Mouse (Mus musculus): ENCODE results near the gene Sfn. TPM values are rescaled to one million over a fixed set of nuclear protein-coding genes. Genes with fewer than 3 reads are reported as not detected.

The Sfn gene
- polyA plus RNA-seq, 1 experiment from 2014 or later, result 0.40 TPM

DNA sequence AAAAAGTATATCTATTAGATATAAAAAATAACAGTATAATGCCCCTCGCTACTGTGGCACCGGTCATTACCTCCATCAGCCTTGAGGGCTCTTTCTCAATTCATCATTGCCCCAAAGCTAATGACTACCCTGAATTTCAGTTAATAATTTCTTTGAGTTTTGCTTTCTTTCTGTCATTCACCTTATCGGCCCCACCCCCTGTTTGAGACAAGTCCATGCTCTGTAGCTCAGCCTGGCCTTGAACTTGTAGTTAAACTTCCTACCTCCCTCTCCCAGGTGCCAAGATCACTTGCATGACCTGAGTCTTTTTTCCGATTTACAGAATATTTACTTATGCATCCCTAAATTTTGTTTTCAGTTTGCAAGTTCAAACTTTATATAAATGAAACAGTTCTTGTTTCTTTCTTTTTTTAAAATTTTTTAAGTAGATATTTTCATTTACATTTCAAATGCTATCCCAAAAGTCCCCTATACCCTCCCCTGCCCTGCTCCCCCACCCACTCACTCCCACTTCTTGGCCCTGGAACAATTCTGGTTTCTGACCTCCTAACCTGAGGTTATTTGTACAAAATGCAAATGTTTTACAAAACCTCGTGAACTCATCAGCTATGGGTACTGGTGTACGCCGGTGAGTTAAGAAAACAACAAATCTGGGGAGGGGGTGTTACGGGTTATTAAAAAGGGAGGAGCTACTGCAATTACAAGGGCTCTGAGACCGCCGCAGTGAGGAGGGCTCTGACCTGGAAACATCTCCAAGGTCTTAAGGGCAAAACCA, 32.5 kb downstream of the Sfn start:
- Histone ChIP-seq H3K27ac (ENCODE audit: low read depth) (peak overlapping the region; percentile 97), H3K4me3 (ENCODE audit: low read depth, low read length) (no peak overlapping the region), H3K9ac (replicated peaks) (no peak overlapping the region), H3K27me3 (ENCODE audit: insufficient read depth, low read length) (no peaks in the 10 kb centered on the region), H3K4me2 (ENCODE audit: low read depth, low read length) (peak overlapping the region; percentile 45), H3K36me3 (replicated peaks; ENCODE audit: insufficient read depth, low read length) (no peaks in the 10 kb centered on the region), H3K9me3 (ENCODE audit: low read length) (no peaks in the 10 kb centered on the region), H3K4me1 (ENCODE audit: insufficient read depth) (peaks cover 5% of the 10 kb centered on the region)
- ATAC-seq, result peak; percentile 75
- no peak for DNase-seq
- TF ChIP-seq CTCF (IDR thresholded peaks at IDR 0.05; ENCODE audit: low read depth) (no peak), EP300 (IDR thresholded peaks at IDR 0.05; ENCODE audit: low read depth) (peak; percentile 63; the same call in 1 of the 2 replicates)
- WGBS (ENCODE audit: insufficient replicate concordance), result 53% methylated on average over 10 of the region's 10 CpGs

DNA sequence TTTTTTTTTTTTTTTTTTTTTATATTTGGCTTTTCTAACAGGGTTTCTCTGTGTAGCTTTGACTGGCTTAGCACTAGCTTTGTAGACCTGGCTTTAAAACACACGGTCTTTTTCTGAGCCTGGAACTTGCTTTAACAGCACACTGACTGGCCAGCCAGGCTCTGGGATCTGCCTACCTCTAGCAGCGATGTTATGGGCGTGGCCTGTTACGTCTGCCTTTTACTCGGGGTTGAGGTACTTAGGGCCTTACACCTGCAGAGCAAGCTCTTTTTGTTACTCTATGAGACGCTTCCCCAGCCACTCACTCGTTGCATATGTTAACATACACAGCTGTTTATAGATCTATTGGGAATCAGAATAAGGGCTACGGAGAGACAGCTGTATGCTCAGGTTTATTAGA, 34.7 kb downstream of the Sfn start:
- Histone ChIP-seq H3K27ac (ENCODE audit: low read depth) (no peak overlapping the region), H3K9me3 (ENCODE audit: low read length) (no peaks in the 10 kb centered on the region), H3K36me3 (replicated peaks; ENCODE audit: insufficient read depth, low read length) (no peaks in the 10 kb centered on the region), H3K4me1 (ENCODE audit: insufficient read depth) (no peaks in the 10 kb centered on the region), H3K4me2 (ENCODE audit: low read depth, low read length) (no peak overlapping the region), H3K27me3 (ENCODE audit: insufficient read depth, low read length) (no peaks in the 10 kb centered on the region), H3K9ac (replicated peaks) (no peak overlapping the region), H3K4me3 (ENCODE audit: low read depth, low read length) (no peak overlapping the region)
- no peak for ATAC-seq
- TF ChIP-seq EP300 (IDR thresholded peaks at IDR 0.05; ENCODE audit: low read depth), result no peak
- no peak for TF ChIP-seq CTCF (IDR thresholded peaks at IDR 0.05; ENCODE audit: low read depth)
- DNase-seq, result no peak
- 31% methylated on average over 8 of the region's 8 CpGs for WGBS (ENCODE audit: insufficient replicate concordance)

DNA sequence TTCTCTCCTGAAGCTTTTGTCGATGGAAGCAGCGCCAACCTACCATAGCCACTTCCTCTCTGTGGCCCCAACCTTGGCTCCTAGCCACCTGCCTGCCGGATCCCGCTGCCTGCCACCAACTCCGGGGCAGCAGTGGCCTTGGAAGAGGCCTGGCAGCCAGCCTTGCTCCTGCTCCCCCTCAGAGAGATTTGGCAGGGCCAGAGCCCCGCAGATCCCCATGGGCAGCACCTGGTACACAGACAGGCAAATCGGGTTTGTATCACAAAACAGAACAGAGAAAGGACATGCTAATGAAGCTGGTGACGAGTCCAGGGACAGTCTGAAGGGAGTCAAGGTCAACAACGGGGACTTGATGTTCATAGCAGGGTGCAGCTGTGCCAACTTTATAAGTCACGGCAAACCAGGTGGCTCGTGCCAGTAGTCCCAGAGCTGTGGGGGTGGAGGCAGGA, 38.8 kb downstream of the Sfn start:
- H3K27me3 ChIP-seq (ENCODE audit: insufficient read depth, low read length), result no peaks in the 10 kb centered on the region
- TF ChIP-seq EP300 (IDR thresholded peaks at IDR 0.05; ENCODE audit: low read depth) (peak; percentile 69; the same call in 1 of the 2 replicates), CTCF (IDR thresholded peaks at IDR 0.05; ENCODE audit: low read depth) (no peak)
- no peaks in the 10 kb centered on the region for H3K36me3 ChIP-seq (replicated peaks; ENCODE audit: insufficient read depth, low read length)
- no peak overlapping the region; the same call in 1 of the 2 replicates for H3K9ac ChIP-seq (replicated peaks)
- no peaks in the 10 kb centered on the region for H3K4me1 ChIP-seq (ENCODE audit: insufficient read depth)
- ATAC-seq, result peak; percentile 87
- peak overlapping the region; percentile 85 for H3K27ac ChIP-seq (ENCODE audit: low read depth)
- no peak overlapping the region for H3K4me2 ChIP-seq (ENCODE audit: low read depth, low read length)
- DNase-seq, result peak; percentile 71
- H3K9me3 ChIP-seq (ENCODE audit: low read length), result no peaks in the 10 kb centered on the region
- H3K4me3 ChIP-seq (ENCODE audit: low read depth, low read length), result no peak overlapping the region
- 57% methylated on average over 11 of the region's 11 CpGs for WGBS (ENCODE audit: insufficient replicate concordance)

DNA sequence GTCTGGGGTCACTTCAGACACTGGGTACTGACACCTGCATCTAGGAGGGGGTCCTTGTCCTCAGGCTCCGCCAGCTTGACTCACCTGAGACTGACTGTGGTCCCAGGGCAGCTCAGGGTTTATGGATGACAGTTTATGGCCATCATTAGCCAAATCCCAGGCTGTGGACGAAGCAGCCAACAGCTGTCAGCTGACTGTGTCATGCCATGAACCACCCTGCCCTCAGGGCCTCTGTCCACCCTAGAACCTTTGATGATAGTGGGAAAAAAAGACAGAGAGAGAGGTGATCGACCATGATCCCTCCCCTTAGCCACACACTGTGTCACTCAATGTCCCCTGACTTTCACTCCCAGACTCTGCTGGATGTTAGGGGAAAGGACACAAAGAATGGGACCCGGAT, 40.3 kb downstream of the Sfn start:
- Histone ChIP-seq H3K9me3 (ENCODE audit: low read length) (no peaks in the 10 kb centered on the region), H3K27ac (ENCODE audit: low read depth) (no peak overlapping the region), H3K4me2 (ENCODE audit: low read depth, low read length) (no peak overlapping the region), H3K27me3 (ENCODE audit: insufficient read depth, low read length) (no peaks in the 10 kb centered on the region), H3K4me1 (ENCODE audit: insufficient read depth) (no peaks in the 10 kb centered on the region), H3K9ac (replicated peaks) (no peak overlapping the region), H3K4me3 (ENCODE audit: low read depth, low read length) (no peak overlapping the region), H3K36me3 (replicated peaks; ENCODE audit: insufficient read depth, low read length) (no peaks in the 10 kb centered on the region)
- WGBS (ENCODE audit: insufficient replicate concordance), result 68% methylated on average over 4 of the region's 4 CpGs
- no peak for DNase-seq
- TF ChIP-seq CTCF (IDR thresholded peaks at IDR 0.05; ENCODE audit: low read depth), result no peak
- TF ChIP-seq EP300 (IDR thresholded peaks at IDR 0.05; ENCODE audit: low read depth), result no peak
- ATAC-seq, result no peak

DNA sequence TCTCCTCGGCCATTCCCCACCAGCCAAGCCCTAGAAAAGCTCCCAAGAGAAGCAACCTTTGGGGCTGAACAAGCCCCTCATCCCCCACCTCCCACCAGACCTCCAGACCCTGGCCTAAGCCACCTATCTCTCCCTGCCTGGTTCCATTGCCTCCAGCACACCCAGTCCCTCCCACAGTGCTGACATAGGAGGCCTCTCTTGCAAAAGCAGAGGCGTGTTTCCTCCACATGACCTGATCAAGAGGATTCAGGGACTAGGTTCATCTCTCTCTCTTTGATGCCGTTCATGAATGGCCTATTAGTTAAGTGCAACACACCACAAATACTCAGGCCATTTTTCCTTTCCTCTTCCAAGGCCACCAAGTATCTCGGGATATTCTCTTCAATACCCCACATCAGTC, 42.1 kb downstream of the Sfn start:
- DNase-seq (peak; percentile 64), ATAC-seq (peak; percentile 17)
- no peak overlapping the region for H3K4me3 ChIP-seq (ENCODE audit: low read depth, low read length)
- no peak overlapping the region for H3K9ac ChIP-seq (replicated peaks)
- WGBS (ENCODE audit: insufficient replicate concordance), result 68% methylated on average over 4 of the region's 4 CpGs
- H3K9me3 ChIP-seq (ENCODE audit: low read length), result no peaks in the 10 kb centered on the region
- no peaks in the 10 kb centered on the region for H3K27me3 ChIP-seq (ENCODE audit: insufficient read depth, low read length)
- no peaks in the 10 kb centered on the region for H3K36me3 ChIP-seq (replicated peaks; ENCODE audit: insufficient read depth, low read length)
- TF ChIP-seq CTCF (IDR thresholded peaks at IDR 0.05; ENCODE audit: low read depth), result no peak
- no peak for TF ChIP-seq EP300 (IDR thresholded peaks at IDR 0.05; ENCODE audit: low read depth)
- peaks cover 6% of the 10 kb centered on the region for H3K4me1 ChIP-seq (ENCODE audit: insufficient read depth)
- H3K4me2 ChIP-seq (ENCODE audit: low read depth, low read length), result 0 out of 2 replicates have a peak overlapping the region, but pooled peaks have one; percentile 22
- peak overlapping the region; percentile 87 for H3K27ac ChIP-seq (ENCODE audit: low read depth)

DNA sequence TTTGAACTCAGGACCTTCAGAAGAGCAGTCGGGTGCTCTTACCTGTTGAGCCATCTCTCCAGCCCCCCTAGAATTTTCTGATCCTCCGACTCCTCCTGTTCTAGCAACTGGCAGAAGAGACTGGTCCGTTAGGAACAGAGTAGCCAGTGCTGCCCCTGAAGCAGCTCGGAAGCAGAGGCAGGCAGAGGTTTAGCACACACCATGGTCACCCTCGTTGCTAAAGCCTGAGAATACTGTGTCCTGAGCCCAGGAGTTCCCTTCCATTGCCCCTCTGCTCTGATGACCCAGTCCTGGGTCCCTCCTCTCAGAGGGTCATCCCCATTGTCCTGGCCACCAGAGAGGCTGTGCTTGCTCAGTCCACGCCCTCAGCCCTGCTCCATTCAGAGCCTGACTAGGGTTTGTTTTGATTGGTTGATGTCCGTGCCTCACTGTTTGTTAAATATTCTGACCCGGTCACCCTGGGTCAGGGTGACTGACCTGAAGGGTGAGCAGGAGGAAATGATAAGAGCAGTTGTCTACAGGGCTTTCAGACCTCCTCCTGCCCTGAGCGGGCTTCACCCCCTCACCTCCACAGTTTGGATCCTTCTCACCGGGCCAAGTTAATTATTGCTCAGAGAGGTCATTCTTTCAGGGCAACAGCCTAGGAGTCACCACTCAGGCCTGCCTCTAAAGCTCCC, 44.8 kb downstream of the Sfn start:
- peak overlapping the region; percentile 92 for H3K27ac ChIP-seq (ENCODE audit: low read depth)

More for the DNA sequence above, 44.8 kb downstream of the Sfn start:
- WGBS (ENCODE audit: insufficient replicate concordance), result 49% methylated on average over 10 of the region's 10 CpGs
- Histone ChIP-seq H3K9me3 (ENCODE audit: low read length) (no peaks in the 10 kb centered on the region), H3K9ac (replicated peaks) (0 out of 2 replicates have a peak overlapping the region, but pooled peaks have one; percentile 1), H3K36me3 (replicated peaks; ENCODE audit: insufficient read depth, low read length) (no peaks in the 10 kb centered on the region), H3K27me3 (ENCODE audit: insufficient read depth, low read length) (no peaks in the 10 kb centered on the region), H3K4me1 (ENCODE audit: insufficient read depth) (peaks cover 25% of the 10 kb centered on the region), H3K4me2 (ENCODE audit: low read depth, low read length) (peak overlapping the region; percentile 42; the same call in 1 of the 2 replicates), H3K4me3 (ENCODE audit: low read depth, low read length) (no peak overlapping the region)
- ATAC-seq, result peak; percentile 90
- DNase-seq, result peak; percentile 72
- peak; percentile 86 for TF ChIP-seq EP300 (IDR thresholded peaks at IDR 0.05; ENCODE audit: low read depth)
- no peak for TF ChIP-seq CTCF (IDR thresholded peaks at IDR 0.05; ENCODE audit: low read depth)

Measured in liver, postnatal 0 days (tissue).